Mouse (Mus musculus): Measurements from ENCODE around the gene Kcnh2.

DNA sequence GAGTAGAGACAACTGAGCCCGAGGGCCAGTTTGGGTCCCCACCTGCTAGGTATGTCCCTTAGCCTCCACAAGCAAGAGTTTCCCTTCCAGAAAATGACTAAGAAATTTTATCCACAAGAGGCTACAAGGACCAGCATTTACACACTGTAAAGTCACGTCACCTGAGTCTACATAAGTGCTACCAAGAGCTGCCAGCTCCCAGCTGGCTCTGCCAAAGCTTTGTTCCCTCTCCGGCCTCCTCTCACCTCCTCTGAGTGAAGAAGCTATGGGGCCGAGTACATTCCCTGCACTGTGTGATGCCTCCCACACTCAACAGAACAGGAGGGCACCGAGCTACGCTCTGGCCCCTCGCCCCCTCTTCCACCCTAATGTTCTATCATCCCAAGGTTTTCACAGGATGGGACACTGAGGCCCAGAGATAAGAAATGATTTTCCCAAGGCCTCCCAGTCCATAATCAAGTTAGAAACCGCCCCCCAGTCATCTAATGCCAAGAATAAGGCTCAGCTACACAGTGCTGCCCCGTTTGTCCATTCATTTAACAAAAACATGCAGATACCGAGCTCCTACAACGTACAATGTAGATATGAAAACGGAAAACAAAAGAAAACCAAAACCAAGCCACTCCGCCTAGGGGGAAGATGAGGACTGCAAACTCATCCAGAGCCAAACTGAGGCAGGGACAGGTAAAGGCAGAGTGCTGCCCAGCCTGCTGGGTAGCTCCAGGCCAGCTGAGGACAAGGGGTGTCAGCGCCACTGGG lies 9.0 kb downstream of the Kcnh2 start:
- TF ChIP-seq POLR2A (IDR thresholded peaks at IDR 0.05; ENCODE audit: low read depth, low read length) (no peak), CTCF (IDR thresholded peaks at IDR 0.05; ENCODE audit: extremely low read depth, insufficient read length, insufficient replicate concordance, low read depth, low read length) (no peak)

All from small intestine, adult 2 months (tissue).